Mouse (Mus musculus): ENCODE measurements at regions not wholly inside any gene's neighbourhood (a gene's known extent, or its start where the extent isn't known, plus 50 kb on each side); places are given as distances from the start of the nearest gene placed in this dataset.

- DNase-seq = no peak
Observed at GRCm38 (mm10) chr7:135889016-135889726, 173.0 kb upstream of the Mki67 start.

DNA sequence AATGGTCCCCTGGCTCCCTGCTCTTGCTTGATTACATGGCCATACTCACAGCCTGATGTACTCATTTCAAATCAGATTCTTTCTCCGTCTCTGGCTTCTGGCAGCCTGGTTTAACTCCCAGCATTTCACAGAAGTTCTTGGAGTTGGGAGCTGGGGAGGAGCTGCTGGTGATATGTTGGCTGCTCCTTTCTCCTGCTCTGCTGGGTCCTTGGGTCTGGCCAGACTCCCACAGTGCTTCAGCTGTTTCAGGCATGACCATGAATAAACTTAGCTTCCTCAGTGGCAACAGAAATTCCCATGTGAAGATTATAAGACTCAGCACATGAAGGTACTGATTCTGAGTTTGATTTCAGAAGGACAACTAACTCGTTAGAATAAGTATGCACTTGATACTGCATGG is 182.7 kb upstream of the Mki67 start:
- DNase-seq = peak; percentile 27 to 36

DNA sequence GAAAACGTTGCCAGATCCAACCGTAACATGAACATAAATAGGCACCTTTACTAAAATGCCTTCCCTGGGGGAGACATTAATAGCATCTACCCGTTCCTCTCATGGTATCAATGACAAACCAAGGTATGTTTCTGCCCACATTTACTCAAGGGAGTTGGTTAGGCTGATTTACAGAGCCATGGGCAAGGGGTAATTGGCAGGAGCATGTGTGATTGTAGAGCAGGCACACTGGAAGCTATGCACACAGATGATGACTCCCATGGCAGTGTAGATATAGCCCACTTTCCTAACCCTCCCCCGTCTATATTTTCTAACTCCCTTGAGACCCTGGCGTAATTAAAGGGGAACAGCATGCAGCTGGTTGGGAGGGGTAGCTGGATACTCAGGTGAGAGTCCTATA is 183.6 kb upstream of the Mki67 start:
- no peak for DNase-seq

GRCm38 (mm10) chr7:135900861-135901321 is 184.7 kb upstream of the Mki67 start:
- DNase-seq = peak; percentile 11 to 34

DNA sequence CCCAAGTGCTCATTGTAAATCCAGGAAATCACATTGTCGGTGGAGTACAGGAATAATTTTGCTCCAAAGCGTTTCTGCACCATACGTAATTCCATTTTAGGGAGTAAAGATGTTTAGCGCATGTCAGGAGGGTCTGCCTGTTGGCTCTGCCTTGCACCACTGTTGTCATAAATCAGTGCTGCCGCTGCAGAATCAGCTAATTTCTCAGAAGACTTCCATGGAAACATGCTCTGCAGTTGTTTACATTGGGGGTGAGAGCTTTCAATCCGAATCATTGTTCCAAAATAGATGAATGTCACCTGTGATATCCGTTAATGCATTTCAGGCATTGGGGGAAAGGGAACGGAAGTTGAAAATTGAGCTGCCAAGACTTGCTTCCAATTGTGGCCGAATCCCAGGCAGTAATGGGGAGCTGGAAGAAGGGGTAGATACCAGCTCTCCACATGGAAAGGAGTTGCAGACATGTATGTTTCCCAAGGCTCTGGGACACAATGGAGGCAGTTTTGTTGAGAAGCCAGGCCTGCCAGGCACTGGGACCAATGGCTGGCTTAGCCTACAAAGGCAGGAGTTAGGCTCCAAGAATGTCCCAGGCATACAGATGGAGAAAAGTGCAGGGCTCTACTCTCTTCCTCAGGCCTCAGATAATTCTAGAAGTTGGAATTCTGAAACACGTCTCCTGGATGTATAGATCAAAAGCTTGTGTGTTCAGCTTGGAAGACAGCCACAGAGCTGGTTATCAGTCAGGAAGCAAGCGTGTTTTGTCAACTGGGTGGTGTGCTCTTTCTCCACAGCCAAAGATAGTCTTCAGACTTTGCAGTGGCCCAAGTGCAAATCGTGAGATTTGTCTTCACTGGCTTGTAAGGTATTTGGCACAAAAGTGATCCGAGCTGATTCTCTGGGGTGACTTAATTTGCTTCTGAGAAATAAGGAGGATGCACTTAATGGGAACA is 186.2 kb upstream of the Mki67 start:
- DNase-seq = no peak

DNA sequence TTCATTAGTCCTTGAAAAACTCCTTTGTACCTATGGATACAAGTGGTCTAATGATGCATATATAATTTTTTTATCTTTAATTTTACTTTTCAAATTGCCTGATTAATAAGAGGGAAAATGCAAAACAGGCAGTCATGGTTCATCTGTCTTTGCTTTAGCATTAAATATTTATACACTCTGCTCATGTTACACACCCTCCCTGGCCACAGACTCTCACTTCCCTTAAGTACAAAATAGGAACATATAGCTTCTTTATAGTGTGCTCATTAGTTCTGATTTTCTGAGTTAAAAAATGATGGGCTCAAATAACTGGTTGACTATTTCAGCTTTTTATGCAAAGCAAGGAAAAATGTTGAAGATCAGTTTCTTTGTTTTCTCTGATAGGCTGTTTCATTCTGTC is 195.2 kb upstream of the Mki67 start:
- no peak for DNase-seq

DNA sequence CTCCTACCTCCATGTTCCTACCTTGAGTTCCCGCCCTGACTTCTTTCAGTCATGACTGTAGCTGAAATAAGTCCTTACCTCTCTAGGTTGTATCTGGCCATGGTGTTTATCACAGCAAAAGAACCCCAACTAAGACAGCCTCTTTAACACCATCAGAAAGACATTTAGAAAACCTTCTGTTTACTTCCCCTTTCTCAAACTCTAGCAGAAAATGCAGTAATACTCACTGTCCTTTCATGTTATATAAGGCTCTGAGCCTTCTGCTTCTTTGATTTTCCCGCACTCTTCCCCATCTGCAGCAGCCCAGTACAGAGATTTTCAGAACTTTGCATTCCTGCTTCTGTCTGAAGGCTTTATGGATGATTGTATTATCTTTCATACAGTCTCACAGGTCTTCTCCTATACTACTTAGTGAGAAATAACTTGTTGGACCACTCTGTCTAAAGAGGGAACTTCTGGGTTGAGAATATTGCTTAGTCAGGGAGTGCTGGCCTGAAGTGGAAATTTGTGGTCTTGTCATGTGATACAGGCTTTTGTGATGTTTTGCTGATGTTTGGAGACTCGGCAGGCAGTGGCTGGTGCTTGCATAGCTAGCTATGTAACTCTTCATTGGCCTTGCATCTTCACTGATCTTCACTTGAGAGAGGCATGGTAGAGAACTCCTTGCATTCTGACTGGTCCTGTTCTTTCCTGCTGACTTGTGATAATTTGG is 197.9 kb upstream of the Mki67 start:
- no peak for DNase-seq

GRCm38 (mm10) chr7:135923876-135924275 is 207.7 kb upstream of the Mki67 start:
- DNase-seq = no peak

DNA sequence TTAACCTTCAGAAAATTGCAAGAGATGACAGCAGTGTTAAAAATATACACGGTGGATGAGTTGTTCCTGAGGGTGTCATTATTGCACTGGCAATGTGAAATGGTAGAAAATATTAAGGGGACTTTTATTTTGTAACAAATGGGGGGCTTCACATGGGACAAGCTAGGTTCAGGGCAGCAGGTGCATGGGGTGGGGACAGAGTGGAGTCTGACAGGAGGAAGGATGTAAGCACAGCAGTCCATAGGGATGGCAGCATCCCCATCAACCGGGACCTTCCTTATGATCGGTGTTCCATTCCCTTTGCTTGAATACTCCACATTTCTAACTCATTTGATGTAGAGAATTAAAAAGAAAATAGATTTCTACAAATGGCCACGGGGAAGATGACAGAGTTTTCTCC is 208.5 kb upstream of the Mki67 start:
- DNase-seq = no peak

DNA sequence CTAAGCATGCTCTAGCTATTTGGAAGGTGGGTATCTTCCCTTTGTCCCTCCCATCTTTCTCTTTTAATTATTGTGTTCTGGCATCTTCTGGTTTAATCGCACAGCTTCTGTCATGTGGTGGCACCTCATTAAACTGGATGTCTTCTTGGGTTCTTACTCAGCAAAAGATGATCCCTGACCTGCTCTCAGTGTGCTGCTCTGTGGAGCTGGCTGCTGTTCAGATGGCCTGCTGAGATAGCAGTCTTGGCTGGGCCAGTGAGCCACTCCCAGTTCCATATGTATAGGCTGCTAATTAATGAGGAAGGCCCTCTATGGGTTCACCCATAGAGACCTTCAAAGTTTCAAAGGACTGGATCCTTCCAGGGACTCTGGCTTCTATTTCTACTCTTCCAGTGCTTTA is 213.9 kb upstream of the Mki67 start:
- peak in 1 of 2 experiments; percentile 7 for DNase-seq

DNA sequence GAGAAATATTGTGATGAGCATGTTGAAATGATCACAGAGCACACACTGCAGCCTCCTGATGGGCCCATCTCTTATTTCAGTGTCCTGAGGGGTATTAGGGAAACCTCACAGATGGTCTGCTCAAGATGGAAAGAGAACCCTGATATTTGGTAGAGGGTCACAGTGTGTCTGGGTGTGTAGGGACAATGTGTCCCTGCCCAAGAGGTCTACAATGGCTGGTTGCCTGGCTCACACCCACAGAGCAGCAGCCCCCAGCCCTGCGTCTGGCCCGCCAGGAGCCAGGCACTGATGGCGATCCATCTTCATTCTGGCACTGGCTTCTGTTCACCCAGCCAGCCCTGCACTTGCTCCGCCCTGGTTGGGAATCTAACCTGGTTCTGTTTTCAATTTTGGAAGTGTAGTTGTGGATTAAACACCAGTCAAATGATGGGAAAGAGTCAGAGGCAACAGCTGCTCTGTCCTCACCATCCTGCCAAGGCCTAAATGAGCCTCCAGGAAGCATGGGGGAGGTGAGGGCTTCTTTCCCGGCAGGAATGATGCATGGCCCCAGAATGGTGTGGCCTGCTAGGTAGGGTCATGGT is 216.5 kb upstream of the Mki67 start:
- no peak for DNase-seq

GRCm38 (mm10) chr7:135935180-135935579 is 219.0 kb upstream of the Mki67 start:
- DNase-seq = no peak

DNA sequence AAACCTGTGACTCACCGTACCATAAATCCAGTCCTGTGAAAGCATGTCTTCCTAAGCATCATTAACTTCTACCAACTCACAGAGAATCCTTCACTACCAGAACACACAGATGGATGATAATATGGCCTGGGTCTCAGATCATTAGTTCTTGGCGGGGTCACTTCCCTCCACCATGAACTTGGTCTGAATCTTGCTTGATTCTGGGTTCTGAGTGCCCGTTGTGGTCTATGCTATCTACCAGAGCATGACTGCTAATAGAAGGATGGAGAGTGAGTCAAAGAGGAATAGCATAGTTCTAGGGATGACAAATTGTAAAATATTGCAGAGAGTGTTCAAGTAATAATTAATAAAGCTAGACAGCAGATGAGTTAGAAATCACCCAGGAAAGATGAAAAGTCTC is 221.3 kb upstream of the Mki67 start:
- DNase-seq = no peak

GRCm38 (mm10) chr7:135939341-135939740 is 223.2 kb upstream of the Mki67 start:
- DNase-seq = no peak

GRCm38 (mm10) chr7:135942826-135943225 is 226.7 kb upstream of the Mki67 start:
- no peak for DNase-seq

DNA sequence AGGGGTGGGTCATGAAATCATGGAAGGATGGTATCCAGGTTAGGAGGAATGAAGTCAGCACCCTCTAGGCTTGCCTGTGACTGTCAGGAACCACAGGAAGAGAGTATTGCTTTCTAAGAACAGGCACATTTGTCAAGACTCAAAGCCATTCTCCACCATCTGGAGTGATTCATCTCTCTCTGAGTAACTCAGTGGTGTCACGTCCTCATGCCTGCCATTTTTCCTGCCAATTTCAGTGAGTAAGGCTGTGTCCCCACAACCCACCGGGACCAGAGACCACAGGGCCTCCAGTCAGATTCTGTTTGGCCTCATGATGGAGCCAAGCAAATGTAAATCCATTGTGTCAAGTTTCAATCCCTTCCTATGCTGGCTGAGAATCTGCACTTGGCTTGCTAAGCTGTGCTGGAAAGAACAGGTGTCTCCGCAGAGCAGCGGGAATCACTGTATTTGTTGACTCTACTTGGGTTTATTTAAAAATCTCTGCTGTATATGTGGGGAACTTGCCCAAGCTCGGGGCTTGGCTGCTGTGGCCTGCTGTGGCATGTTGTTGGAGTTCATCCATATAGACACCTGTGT is 230.0 kb upstream of the Mki67 start:
- DNase-seq = no peak

DNA sequence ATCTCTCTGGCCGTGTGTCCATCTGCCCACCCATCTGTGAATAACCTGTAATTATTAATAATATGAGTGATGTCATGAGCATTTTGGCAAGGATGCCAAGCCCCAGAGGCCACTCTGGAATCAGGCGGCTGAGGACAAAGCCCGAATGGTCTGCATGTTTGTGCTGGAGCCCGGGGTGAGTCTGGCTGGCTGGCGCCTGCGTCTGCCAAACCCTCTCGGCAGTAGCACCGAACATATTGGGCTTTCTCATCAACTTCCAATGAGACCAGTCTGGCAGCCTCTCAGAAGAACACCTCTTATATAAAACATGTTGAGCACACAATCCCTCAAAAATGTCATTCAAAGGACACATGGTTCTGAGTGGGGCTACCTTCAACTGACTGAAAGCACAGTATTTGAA is 244.9 kb upstream of the Mki67 start:
- peak; percentile 67 to 76 for DNase-seq

DNA sequence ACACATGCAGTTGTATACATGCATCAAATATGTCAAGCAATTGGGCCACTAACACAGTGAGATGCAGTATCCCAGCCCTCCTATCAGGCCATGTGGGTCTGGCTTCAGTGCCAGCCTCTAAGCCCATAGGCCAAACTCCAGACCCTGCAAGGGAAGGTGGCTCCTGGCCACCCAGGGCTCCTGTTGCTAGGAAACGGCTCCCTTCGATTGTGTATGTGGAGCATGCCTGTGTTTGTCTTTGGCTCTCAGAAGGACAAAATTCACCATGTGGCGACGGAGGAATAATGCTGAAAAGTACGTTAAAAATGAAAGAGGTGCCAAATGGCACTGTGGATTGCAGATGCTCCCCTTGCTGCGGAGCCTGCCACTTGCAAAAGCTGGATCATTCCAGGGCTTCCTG is 249.4 kb upstream of the Mki67 start:
- DNase-seq = no peak

DNA sequence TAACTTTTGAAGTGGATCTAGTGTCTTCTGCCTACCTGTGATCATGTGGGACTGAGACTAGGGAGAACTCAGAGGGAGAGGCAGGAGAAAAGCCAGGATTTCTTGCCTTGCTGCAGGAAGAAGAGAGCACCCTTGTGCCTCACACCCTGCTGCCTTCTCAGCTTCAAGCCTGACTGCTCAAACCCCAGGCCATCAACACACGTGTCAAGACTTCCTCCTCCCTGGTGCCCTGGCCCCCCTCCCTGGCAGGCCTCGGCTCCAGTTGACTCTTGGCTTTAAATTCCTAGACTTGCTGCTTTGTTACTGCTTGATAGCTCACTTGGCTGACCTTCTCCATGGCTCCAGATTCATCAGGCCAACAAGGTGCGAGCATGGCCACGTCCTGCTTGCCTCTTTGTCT is 250.1 kb upstream of the Mki67 start:
- DNase-seq = no peak

DNA sequence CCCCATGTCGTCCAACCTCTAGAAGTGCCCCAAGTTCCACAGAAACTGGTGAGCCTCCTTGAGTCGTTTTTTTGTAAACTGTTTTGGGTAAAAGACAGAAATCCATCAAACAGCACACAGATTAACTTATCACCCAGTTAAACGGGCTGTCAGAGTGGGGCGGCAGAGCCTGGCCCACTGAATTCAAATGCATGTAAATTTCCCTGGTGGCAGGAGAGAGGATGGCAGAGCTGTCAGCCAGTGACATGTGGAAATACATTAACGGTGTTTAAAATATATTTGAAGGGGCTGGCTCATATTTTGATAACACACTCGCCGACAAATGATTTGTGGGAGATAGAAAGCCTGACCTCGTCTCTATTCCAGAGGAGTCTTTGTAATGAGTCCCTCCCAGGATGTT is 252.5 kb upstream of the Mki67 start:
- DNase-seq = no peak

DNA sequence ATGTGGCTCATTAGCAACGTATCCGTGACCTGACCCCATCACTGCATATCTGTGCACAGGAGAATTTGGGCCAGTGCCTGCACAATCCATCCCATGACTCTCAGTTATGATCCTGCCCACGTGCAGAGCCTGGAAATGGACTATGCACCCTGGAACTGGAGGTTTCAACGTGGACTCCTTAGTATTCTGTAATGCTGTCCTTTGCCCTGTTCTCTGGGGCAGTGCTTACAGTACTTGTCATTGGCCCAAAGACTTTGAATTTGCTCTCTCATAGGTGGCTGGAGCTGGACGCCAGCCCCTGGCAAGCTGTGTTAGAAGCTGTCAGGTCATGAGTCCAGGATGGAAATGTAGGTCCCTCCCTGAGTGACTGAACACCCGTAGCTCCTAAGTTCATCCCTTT is 269.9 kb upstream of the Mki67 start:
- no peak for DNase-seq

- DNase-seq = no peak
Observed at GRCm38 (mm10) chr7:135990321-135990720, 274.2 kb upstream of the Mki67 start.

- no peak for DNase-seq
Observed at GRCm38 (mm10) chr7:135996896-135997295, 280.7 kb upstream of the Mki67 start.
